Mouse (Mus musculus) left cerebral cortex, adult 18-20 months (tissue): ENCODE measurements around the gene Cand1. TPM values are rescaled to one million over a fixed set of nuclear protein-coding genes. Genes with fewer than 3 reads are reported as not detected.

Source experiments
- total RNA-seq, 2 experiments: library from RNA; stranded (reverse); gene quantifications; 2 replicates each; pipeline ENCODE4 v1.2.3; 2021

Gene Cand1
- total RNA-seq, 2 experiments from 2014 or later, result 156 to 161 TPM

Other genes starting within 250 kb of the Cand1 start
- gene Grip1, start 213.8 kb upstream of the Cand1 start, total RNA-seq, result 10 to 100 TPM; 16.6 to 17.8 TPM